Mouse (Mus musculus): Measurements from ENCODE around the gene Rhd. TPM values are rescaled to one million over a fixed set of nuclear protein-coding genes. Genes with fewer than 3 reads are reported as not detected.

Rhd gene
- polyA plus RNA-seq, 1 experiment from 2014 or later, result 1.6 TPM

- no peak for ATAC-seq (ENCODE audit: low FRiP score)
- Histone ChIP-seq H3K27me3 (replicated peaks) (peaks cover 15% of the 10 kb centered on the region), H3K4me2 (no peak overlapping the region), H3K36me3 (no peaks in the 10 kb centered on the region), H3K4me1 (peaks cover 5% of the 10 kb centered on the region), H3K27ac (replicated peaks) (no peak overlapping the region), H3K4me3 (replicated peaks) (no peak overlapping the region), H3K9me3 (replicated peaks) (no peaks in the 10 kb centered on the region), H3K9ac (replicated peaks) (no peak overlapping the region)
- 86% methylated on average over 4 of the region's 4 CpGs for WGBS
These were observed 5.8 kb upstream of the Rhd start for GRCm38 (mm10) chr4:134858494-134858893.

- ATAC-seq (ENCODE audit: low FRiP score), result no peak
- H3K9me3 ChIP-seq (replicated peaks), result no peaks in the 10 kb centered on the region
- H3K4me3 ChIP-seq (replicated peaks), result no peak overlapping the region
- no peaks in the 10 kb centered on the region for H3K36me3 ChIP-seq
- no peak overlapping the region for H3K9ac ChIP-seq (replicated peaks)
- no peak overlapping the region for H3K4me2 ChIP-seq
- no peak overlapping the region for H3K27ac ChIP-seq (replicated peaks)
- no peaks in the 10 kb centered on the region for H3K4me1 ChIP-seq
- H3K27me3 ChIP-seq (replicated peaks), result no peaks in the 10 kb centered on the region
- 88% methylated on average over 6 of the region's 6 CpGs for WGBS
These were observed 2.5 kb upstream of the Rhd start for GRCm38 (mm10) chr4:134861884-134862283.

GRCm38 (mm10) chr4:134862996-134863395 lies 1.3 kb upstream of the Rhd start:
- H3K27ac ChIP-seq (replicated peaks), result no peak overlapping the region
- 84% methylated on average over 7 of the region's 7 CpGs for WGBS
- no peak overlapping the region for H3K4me3 ChIP-seq (replicated peaks)
- H3K9ac ChIP-seq (replicated peaks), result no peak overlapping the region
- H3K4me2 ChIP-seq, result no peak overlapping the region
- H3K4me1 ChIP-seq, result no peaks in the 10 kb centered on the region
- H3K36me3 ChIP-seq, result no peaks in the 10 kb centered on the region
- no peaks in the 10 kb centered on the region for H3K9me3 ChIP-seq (replicated peaks)
- no peak for ATAC-seq (ENCODE audit: low FRiP score)
- H3K27me3 ChIP-seq (replicated peaks), result peaks cover 5% of the 10 kb centered on the region; the same call in 1 of the 2 replicates

- H3K27me3 ChIP-seq (replicated peaks), result peaks cover 27% of the 10 kb centered on the region
- H3K4me1 ChIP-seq, result no peaks in the 10 kb centered on the region
- no peak overlapping the region for H3K9ac ChIP-seq (replicated peaks)
- WGBS, result 76% methylated on average over 6 of the region's 6 CpGs
- no peaks in the 10 kb centered on the region for H3K9me3 ChIP-seq (replicated peaks)
- no peak for ATAC-seq (ENCODE audit: low FRiP score)
- no peak overlapping the region for H3K4me2 ChIP-seq
- H3K36me3 ChIP-seq, result no peaks in the 10 kb centered on the region
- no peak overlapping the region for H3K27ac ChIP-seq (replicated peaks)
- H3K4me3 ChIP-seq (replicated peaks), result no peak overlapping the region
These were observed 1.0 kb downstream of the Rhd start for GRCm38 (mm10) chr4:134865340-134865739.

- Histone ChIP-seq H3K4me2 (no peak overlapping the region), H3K9me3 (replicated peaks) (no peaks in the 10 kb centered on the region), H3K4me1 (no peaks in the 10 kb centered on the region), H3K9ac (replicated peaks) (no peak overlapping the region), H3K27me3 (replicated peaks) (peaks cover 31% of the 10 kb centered on the region), H3K27ac (replicated peaks) (no peak overlapping the region), H3K36me3 (no peaks in the 10 kb centered on the region), H3K4me3 (replicated peaks) (no peak overlapping the region)
- ATAC-seq (ENCODE audit: low FRiP score), result no peak
- WGBS, result 95% methylated on average over 5 of the region's 5 CpGs
These were observed 1.5 kb downstream of the Rhd start for GRCm38 (mm10) chr4:134865789-134866188.

GRCm38 (mm10) chr4:134867213-134867612 lies 2.9 kb downstream of the Rhd start:
- Histone ChIP-seq H3K9me3 (replicated peaks) (no peaks in the 10 kb centered on the region), H3K27ac (replicated peaks) (no peak overlapping the region), H3K4me2 (no peak overlapping the region), H3K9ac (replicated peaks) (no peak overlapping the region), H3K27me3 (replicated peaks) (peaks cover 33% of the 10 kb centered on the region), H3K36me3 (no peaks in the 10 kb centered on the region), H3K4me3 (replicated peaks) (no peak overlapping the region), H3K4me1 (no peaks in the 10 kb centered on the region)
- 92% methylated on average over 8 of the region's 8 CpGs for WGBS
- no peak for ATAC-seq (ENCODE audit: low FRiP score)

GRCm38 (mm10) chr4:134867661-134868060 lies 3.3 kb downstream of the Rhd start:
- ATAC-seq (ENCODE audit: low FRiP score), result no peak
- Histone ChIP-seq H3K9me3 (replicated peaks) (no peaks in the 10 kb centered on the region), H3K27me3 (replicated peaks) (peaks cover 33% of the 10 kb centered on the region), H3K27ac (replicated peaks) (no peak overlapping the region), H3K4me2 (no peak overlapping the region), H3K9ac (replicated peaks) (no peak overlapping the region), H3K4me3 (replicated peaks) (no peak overlapping the region), H3K4me1 (no peaks in the 10 kb centered on the region), H3K36me3 (no peaks in the 10 kb centered on the region)
- WGBS, result 91% methylated on average over 8 of the region's 8 CpGs

- Histone ChIP-seq H3K36me3 (no peaks in the 10 kb centered on the region), H3K9ac (replicated peaks) (no peak overlapping the region), H3K4me1 (no peaks in the 10 kb centered on the region), H3K27ac (replicated peaks) (no peak overlapping the region), H3K4me2 (no peak overlapping the region), H3K27me3 (replicated peaks) (peaks cover 33% of the 10 kb centered on the region), H3K9me3 (replicated peaks) (no peaks in the 10 kb centered on the region), H3K4me3 (replicated peaks) (no peak overlapping the region)
- WGBS, result 91% methylated on average over 10 of the region's 10 CpGs
- no peak for ATAC-seq (ENCODE audit: low FRiP score)
These were observed 3.7 kb downstream of the Rhd start for GRCm38 (mm10) chr4:134868065-134868464.

- Histone ChIP-seq H3K4me2 (no peak overlapping the region), H3K9me3 (replicated peaks) (no peaks in the 10 kb centered on the region), H3K9ac (replicated peaks) (no peak overlapping the region), H3K27ac (replicated peaks) (no peak overlapping the region), H3K36me3 (no peaks in the 10 kb centered on the region), H3K4me1 (no peaks in the 10 kb centered on the region), H3K27me3 (replicated peaks) (peaks cover 33% of the 10 kb centered on the region), H3K4me3 (replicated peaks) (no peak overlapping the region)
- ATAC-seq (ENCODE audit: low FRiP score), result no peak
- 26% methylated on average over 9 of the region's 9 CpGs for whole genome bisulfite sequencing
These were observed 4.2 kb downstream of the Rhd start for GRCm38 (mm10) chr4:134868490-134868889.

GRCm38 (mm10) chr4:134869068-134869730 lies 4.9 kb downstream of the Rhd start:
- H3K4me2 ChIP-seq, result no peak overlapping the region

GRCm38 (mm10) chr4:134869815-134870375 lies 5.6 kb downstream of the Rhd start:
- Histone ChIP-seq H3K9me3 (replicated peaks) (no peaks in the 10 kb centered on the region), H3K27me3 (replicated peaks) (peaks cover 33% of the 10 kb centered on the region), H3K4me3 (replicated peaks) (no peak overlapping the region), H3K27ac (replicated peaks) (no peak overlapping the region), H3K36me3 (no peaks in the 10 kb centered on the region), H3K4me2 (no peak overlapping the region), H3K9ac (replicated peaks) (no peak overlapping the region), H3K4me1 (no peaks in the 10 kb centered on the region)
- no peak for ATAC-seq (ENCODE audit: low FRiP score)
- WGBS, result 57% methylated on average over 7 of the region's 7 CpGs

More at GRCm38 (mm10) chr4:134869068-134869730, 4.9 kb downstream of the Rhd start:
- H3K4me3 ChIP-seq (replicated peaks), result no peak overlapping the region
- H3K4me1 ChIP-seq, result no peaks in the 10 kb centered on the region
- H3K27ac ChIP-seq (replicated peaks), result no peak overlapping the region
- H3K9me3 ChIP-seq (replicated peaks), result no peaks in the 10 kb centered on the region
- H3K36me3 ChIP-seq, result no peaks in the 10 kb centered on the region
- no peak overlapping the region for H3K9ac ChIP-seq (replicated peaks)
- 16% methylated on average over 16 of the region's 16 CpGs for WGBS
- H3K27me3 ChIP-seq (replicated peaks), result peaks cover 33% of the 10 kb centered on the region
- ATAC-seq (ENCODE audit: low FRiP score), result no peak

GRCm38 (mm10) chr4:134871477-134871876 lies 7.1 kb downstream of the Rhd start:
- no peak overlapping the region for H3K4me2 ChIP-seq
- ATAC-seq (ENCODE audit: low FRiP score), result no peak
- no peaks in the 10 kb centered on the region for H3K9me3 ChIP-seq (replicated peaks)
- H3K27me3 ChIP-seq (replicated peaks), result peaks cover 33% of the 10 kb centered on the region
- H3K27ac ChIP-seq (replicated peaks), result no peak overlapping the region
- H3K4me1 ChIP-seq, result no peaks in the 10 kb centered on the region
- WGBS, result 43% methylated on average over 4 of the region's 4 CpGs
- no peaks in the 10 kb centered on the region for H3K36me3 ChIP-seq
- H3K4me3 ChIP-seq (replicated peaks), result no peak overlapping the region
- H3K9ac ChIP-seq (replicated peaks), result no peak overlapping the region

All from neural tube, embryonic 15.5 days (tissue).